Mouse (Mus musculus) cerebellum, postnatal 25 days (tissue): ENCODE measurements around the gene Ahcy.
"Not testable (repeated sequence)": the region's sequence is repeated elsewhere in the genome, so short reads cannot be mapped to it uniquely, and the experiment has no call there.

Source experiments
- DNase-seq, 2 experiments: peaks; one replicate each; pipeline ENCODE4 v3.0.0; 2021; ENCODE audit warnings: mixed read lengths in 2 of 2

The Ahcy gene

GRCm38 (mm10) chr2:155073978-155074765, at the start of gene Ahcy:
Gene Ahcy (minus strand): TSS chr2:155074497.
- DNase-seq, result peak; percentile 95 to 96

DNA sequence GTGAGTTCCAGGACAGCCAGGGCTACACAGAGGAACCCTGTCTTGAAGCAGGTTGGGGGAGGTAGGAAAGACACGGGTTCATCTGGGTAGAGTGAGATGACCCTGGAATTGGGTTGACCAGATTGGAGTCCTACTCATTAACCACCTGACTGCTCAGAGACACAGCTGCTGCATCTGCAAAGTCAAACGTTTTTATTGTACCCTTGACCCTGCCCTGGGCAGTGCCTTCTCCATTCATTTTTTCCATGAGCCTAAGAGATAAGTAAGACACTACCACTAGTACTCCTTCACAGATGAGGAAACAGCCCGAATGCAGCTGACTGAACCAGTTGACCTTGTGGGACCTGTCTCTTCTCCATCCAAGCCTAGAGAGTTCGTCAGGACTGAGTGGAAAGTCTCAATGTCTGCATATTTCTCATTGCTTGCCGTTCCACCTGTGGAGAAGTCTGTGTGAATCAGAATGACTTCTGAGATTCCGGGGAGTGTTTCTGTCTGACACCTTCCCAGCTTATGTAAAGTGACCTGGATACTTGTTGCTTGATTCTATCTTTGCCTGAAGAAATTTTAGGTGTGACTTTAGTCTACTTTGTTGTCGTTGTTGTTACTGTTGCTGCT, 41.0 kb upstream of the Ahcy start:
- no peak for DNase-seq

- DNase-seq, result not testable (repeated sequence)
Observed at GRCm38 (mm10) chr2:155107276-155107675, 33.0 kb upstream of the Ahcy start.

DNA sequence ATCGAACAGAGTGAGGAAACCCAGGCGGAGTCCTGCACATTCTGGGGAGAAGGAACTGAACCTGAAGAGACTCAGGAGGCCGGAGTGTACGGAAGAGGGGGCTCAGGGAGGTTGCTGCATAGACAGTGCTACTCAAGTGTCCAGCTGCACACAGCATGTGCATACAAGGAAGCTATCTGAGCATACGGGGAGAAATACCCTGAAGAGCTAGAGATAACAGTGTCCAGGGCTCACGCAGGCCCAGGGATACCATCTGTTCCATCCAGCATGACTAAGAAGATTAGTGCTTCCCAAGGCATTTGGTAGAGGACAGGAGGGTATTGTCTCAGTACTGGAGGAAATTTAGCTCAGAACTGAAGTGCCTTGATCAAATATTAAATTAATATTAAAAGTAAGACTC, 29.3 kb upstream of the Ahcy start:
- peak; percentile 40 to 51 for DNase-seq

DNA sequence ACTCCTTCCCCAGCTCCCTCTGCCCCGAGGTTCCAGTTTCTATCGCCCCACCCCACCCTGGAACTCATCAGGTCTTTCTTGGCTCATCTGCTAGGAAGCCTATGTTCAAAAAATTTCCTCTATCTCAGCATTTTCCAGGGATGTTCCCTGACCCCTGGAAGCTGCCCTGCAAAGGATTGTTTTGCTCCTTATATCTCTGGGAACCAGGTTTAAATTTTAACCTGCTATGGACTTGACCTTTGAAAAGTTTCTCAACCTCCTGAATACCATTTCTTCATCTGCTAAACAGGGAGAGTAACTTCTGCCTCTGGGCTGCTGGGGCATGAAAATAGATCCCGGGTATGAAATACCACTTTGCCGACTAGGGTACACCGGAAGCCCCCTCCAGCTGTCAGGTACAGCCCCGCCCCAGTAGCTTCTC, 27.5 kb upstream of the Ahcy start:
- no peak for DNase-seq

DNA sequence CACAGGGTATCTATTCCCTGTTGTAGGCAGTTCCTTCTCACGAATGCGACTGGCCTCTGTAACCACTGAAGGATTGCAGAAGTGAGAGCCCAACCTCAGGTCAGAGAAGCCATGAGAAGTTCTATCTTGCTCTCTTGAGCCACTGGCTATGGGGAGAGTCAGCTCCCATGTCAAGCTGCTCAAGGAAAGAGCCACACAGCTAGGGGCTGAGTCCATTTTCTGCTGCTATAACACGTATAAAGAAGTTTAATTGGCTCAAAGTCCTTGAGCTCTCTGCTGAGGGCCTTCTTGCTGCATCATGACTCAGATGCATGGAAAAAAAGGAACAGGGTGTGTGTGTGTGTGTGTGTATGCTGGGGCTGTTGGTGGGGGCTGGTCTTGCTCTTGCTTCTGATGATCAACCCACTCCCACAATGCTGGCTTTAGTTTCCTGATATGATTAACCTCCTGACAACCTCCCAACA, 26.5 kb upstream of the Ahcy start:
- DNase-seq, result no peak

DNA sequence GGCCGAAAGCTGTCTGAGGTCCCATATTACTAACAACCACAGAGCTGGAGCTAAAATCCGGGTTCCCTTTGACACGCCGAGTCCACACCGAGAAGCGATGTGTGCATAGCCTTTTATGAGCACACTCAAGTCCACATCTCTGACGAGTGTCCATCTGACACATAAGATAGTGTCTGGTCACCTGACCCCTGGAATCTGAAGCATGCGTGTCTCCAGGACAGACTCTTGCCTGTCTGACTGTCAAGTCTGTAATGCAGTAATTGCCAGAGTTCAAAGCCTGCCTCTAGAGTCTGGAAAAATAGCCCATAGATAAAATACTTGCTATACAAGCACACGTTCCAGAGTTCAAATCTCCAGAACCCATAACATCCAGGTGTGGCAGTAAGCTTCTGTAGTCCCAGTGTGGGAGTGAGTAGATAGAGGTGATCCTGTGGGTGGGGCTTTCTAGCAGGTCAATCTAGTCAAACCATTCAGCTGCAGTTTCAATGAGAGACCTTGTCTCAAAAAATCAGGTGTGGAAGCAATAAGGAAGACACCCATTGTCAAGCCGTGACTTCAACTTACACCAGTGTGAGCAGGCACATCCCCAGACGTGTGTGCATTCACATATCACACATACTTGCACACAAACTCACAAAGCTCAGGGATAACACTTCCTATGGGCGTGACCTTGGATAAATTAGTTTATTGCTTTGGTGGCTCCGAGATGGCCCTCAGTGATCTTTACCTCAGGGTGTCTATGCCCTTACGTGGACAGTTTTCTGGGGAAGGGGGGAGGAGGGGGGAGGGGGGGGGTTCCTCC, 25.9 kb upstream of the Ahcy start:
- no peak for DNase-seq

DNA sequence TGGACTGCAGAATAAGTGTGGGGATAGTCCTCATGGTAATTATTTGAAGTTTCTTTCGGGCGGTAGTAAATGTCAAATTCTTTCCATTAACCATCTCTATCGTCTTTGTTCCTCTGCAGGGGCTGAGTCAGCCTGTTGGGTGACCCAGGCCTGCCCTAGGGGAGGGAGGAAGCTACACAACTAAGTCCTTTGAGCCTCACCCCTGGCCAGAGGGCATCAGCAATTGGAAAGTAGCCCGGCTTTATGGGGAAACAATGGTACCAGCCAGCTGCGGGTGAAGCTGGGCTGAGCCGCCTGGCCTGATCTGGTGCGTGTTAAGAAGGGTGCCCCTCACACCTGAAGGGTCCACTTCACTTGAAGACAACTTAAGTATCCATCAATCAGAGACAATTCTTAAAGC, 25.1 kb upstream of the Ahcy start:
- peak in 1 of 2 experiments; percentile 15 for DNase-seq

- no peak for DNase-seq
Observed at GRCm38 (mm10) chr2:155098720-155099380, 24.6 kb upstream of the Ahcy start.

GRCm38 (mm10) chr2:155093418-155093817, 19.1 kb upstream of the Ahcy start:
- DNase-seq, result no peak

DNA sequence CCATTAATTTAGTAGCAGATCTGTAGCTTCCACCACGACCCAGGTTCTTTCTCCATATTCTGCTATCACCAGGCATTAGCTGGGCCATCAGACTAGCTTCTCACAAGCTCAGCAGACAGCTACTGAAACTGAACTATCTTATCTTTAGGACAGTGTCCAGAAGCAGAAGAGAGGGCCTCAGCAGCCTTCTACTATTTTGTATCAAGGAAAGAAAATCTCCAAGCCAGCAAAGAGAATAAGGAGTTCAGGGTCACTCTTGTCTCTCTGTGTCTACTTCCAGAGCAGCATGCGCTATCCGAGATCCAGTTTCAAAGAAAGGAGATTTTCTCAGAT, 17.4 kb upstream of the Ahcy start:
- DNase-seq, result no peak

- no peak for DNase-seq
Observed at GRCm38 (mm10) chr2:155090909-155091742, 16.8 kb upstream of the Ahcy start.

- DNase-seq, result no peak
Observed at GRCm38 (mm10) chr2:155088264-155088663, 14.0 kb upstream of the Ahcy start.

GRCm38 (mm10) chr2:155086328-155086727, 12.0 kb upstream of the Ahcy start:
- no peak for DNase-seq

DNA sequence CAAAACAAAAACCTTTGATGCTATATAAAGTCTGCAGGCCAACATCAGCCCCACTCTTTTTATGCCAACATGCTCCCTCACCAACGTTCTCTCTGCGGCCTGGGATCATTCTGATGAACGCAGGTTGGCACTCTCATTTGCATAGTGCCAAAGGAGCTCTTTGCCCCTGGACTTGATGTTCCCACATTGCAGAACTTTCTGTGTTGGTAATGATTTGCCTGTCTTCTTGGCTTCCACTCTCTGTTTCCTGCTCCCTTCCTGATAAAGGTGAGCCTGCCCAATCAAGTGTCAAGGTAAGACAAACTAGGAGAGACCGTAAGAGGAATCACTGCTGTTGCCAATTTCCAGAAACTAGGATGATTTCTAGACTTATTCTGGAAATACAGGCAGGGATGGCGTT, 10.2 kb upstream of the Ahcy start:
- no peak for DNase-seq

DNA sequence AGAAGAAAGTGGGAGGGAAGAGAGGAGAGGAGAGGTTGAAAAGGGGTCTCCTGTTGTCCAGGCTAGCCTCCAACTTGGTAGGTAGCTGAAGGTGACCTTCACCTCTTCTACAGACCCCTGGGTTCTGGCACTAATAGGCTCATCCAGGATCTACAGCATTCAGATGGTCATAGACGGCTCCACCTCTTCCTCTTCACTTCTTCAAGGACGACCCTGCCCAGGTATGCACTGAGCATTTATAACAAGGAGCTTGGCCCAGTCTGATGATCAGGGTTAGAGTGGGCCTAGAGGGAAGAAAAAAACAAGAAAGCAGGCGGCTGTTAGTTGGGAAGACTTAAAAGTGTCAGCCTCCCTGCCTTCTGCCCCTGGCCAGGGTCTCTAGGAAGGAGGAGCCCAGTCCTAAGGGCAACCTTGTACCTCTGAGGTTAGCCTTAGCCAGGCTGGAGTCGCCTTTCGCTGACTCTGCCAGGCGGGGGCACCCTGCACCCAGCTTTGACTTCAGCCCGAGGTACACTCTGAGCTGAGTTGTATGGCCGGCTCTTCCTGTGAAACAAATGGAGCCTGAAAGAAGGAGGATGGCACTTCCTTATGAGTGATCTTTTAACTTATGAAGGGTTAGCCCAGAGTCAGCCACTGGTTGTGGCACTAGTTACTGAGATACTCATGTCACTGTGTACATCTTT, 8.0 kb upstream of the Ahcy start:
- peak; percentile 79 to 86 for DNase-seq

GRCm38 (mm10) chr2:155081056-155081455, 6.8 kb upstream of the Ahcy start:
- DNase-seq, result no peak

DNA sequence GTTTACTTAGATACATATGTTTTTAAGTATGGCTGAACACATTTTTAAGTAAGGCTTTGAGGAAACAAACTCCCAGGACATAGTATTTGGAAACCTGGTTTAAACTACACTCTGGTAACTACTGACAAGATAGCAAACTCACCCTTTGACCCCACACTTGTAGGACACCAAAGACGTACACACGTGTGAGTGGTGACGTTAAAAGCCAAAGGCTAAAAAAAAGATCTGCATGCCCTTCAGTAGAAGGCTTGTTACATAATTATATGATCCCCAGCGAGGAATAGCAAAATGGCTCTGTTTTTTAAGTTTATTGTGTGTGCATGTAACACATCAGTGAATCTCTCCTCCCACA, 5.9 kb upstream of the Ahcy start:
- DNase-seq, result no peak

GRCm38 (mm10) chr2:155079500-155080178, 5.3 kb upstream of the Ahcy start:
- DNase-seq, result no peak

GRCm38 (mm10) chr2:155075649-155076048, 1.4 kb upstream of the Ahcy start:
- DNase-seq, result no peak

- DNase-seq, result peak in 1 of 2 experiments; percentile 23
Observed at GRCm38 (mm10) chr2:155074766-155075330, 551 bp upstream of the Ahcy start.
